Mouse (Mus musculus) naive thymus-derived CD4-positive, alpha-beta T cell, adult 5 months (primary cell): ENCODE results near the gene Izumo3. TPM values are rescaled to one million over a fixed set of nuclear protein-coding genes. Genes with fewer than 3 reads are reported as not detected.

ENCODE experiments used
- polyA plus RNA-seq: library from polyadenylated mRNA; unstranded; fragments of 100-300 nt; shearing (Covaris generic); gene quantifications from one replicate; pipeline ENCODE4 v1.2.1, GENCODE M21; 2017

Gene Izumo3
- not detected for polyA plus RNA-seq

DNA sequence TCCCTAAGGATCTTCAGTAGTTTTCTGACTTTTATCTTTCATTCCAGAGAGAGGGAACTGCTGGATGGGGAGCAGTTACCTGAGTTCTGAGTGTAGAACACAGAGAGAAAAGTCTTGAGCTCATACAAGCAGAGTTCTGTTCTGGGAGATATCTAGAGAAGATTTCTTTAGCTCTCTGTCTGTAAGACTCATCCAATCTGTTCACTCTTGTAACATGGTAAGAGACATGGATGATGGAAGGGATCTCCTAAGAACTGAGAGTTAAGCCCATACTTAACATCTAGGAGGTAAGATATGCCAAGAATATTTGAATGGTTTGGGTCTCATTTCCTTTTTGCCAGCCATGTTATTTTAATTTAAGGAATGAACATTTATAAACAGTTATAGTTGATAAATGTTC lies at the start of gene Izumo3:
Gene Izumo3, minus strand, starts transcription at position 101 of the 400 bp plus-strand sequence.

DNA sequence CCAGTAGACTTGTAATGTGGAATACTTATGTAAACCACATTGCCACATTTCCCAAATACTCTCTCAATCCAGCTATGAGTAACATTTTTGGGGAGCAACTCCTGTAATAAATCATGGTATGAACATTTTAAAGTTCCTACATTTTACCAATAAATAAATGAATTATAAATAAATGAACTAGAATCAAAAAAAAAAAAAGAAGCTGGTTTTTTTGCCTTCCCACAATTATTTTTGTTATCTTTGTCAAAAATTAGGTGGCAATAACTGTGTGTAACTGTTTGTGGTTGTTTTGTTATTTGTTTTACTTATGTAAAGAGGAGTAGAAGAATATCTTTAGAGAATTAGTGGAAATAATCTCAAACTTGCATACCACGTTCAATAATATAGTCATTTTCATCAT lies 44.6 kb upstream of the Izumo3 start, which contains the start of gene Gm12666:
Gene Gm12666, minus strand, starts transcription at position 101 of the 400 bp plus-strand sequence.

Other genes with a start within 250 kb of the Izumo3 start
- gene Gm12666, start 44.5 kb upstream of the Izumo3 start, polyA plus RNA-seq: not detected